Mouse (Mus musculus): ENCODE measurements around the gene Crabp2.

DNA sequence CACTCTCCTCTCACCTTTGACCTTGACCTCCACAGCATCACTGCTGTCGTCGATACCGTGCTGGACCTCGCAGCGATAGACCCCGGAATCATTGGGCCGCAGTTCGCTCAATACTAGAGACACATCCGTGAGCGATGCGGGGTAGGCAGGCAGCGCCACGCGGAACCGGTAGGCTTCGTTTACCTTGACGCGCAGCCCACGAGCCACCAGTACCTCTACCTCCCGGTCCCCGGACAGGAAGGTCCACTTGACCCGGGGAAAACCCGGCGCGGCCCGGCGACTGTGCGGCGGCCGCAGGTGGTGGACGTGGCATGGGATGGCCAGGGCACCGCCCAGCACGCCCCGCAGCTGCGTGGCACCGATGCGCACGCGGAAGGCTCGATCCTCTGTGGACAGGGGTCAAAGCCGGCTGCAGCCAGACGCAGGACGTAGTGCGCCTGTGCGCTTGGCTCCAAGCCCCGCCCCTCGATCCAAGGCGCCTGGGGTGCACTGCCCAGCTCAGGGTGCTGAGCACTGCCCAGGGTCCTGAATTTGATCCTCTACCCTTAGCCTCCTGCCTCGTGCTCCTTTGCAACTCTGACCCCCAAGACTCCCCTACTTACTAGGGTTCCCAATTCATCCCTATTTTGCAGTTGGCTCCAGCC, 48.6 kb downstream of the Crabp2 start:
- TF ChIP-seq CTCF (IDR thresholded peaks at IDR 0.05; ENCODE audit: low read depth, low read length), result no peak
- TF ChIP-seq POLR2A (IDR thresholded peaks at IDR 0.05; ENCODE audit: borderline replicate concordance, low read depth, low read length), result no peak

All from bone marrow macrophage, adult 2 months (primary cell).